Mouse (Mus musculus) olfactory bulb, adult 2 months (tissue): ENCODE results near the gene Htra3.

Experiments
- CTCF ChIP-seq: fragments of 200-500 bp; IDR thresholded peaks from 2 replicates; pipeline ENCODE4 v1.5.1; 2012; ENCODE audit warnings: low read depth, mild to moderate bottlenecking, low read length, moderate library complexity; ENCODE audit not compliant: insufficient read depth
- POLR2A ChIP-seq: fragments of 200-500 bp; IDR thresholded peaks from 2 replicates; pipeline ENCODE4 v1.6.1; 2012; ENCODE audit warnings: mild to moderate bottlenecking, low read depth, low read length, moderate library complexity; ENCODE audit not compliant: insufficient read depth

- TF ChIP-seq POLR2A: no peak
- no peak for TF ChIP-seq CTCF
Measured at GRCm38 (mm10) chr5:35611900-35612299, 67.7 kb downstream of the Htra3 start.
